Mouse (Mus musculus) stomach, postnatal 0 days (tissue): ENCODE results near the gene Galm.

Source experiments
- CTCF ChIP-seq: IDR thresholded peaks from 2 replicates; pipeline ENCODE4 v1.5.1; 2016; ENCODE audit warnings: antibody characterized with exemption, low read depth, mild to moderate bottlenecking, moderate library complexity
- EP300 ChIP-seq: optimal IDR thresholded peaks from 2 replicates; pipeline ENCODE3; 2016; ENCODE audit warnings: antibody characterized with exemption

DNA sequence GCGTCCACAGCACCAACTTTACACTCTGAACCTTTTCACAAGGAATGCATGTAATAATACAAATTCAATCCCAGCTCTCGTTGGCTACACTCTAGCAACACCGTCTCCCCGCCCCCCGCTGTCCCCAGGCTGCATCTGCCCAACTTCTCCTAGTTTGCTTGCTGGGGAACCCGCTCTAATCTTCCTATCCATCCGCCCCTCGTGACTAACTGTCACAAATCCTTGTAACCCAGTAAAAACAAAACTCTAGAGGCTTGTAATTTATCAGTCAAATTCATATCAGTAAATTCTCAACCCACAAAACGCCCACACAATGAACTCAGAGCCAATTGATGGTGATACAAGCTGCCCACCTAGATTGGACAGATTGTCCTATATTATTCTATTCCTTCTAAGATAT, 93.9 kb downstream of the Galm start:
- no peak for TF ChIP-seq EP300
- no peak for TF ChIP-seq CTCF
